Mouse (Mus musculus): ENCODE data around the gene Papola. TPM values are rescaled to one million over a fixed set of nuclear protein-coding genes. Genes with fewer than 3 reads are reported as not detected.

The Papola gene
- polyA plus RNA-seq, 1 experiment from 2014 or later, result 167 TPM

DNA sequence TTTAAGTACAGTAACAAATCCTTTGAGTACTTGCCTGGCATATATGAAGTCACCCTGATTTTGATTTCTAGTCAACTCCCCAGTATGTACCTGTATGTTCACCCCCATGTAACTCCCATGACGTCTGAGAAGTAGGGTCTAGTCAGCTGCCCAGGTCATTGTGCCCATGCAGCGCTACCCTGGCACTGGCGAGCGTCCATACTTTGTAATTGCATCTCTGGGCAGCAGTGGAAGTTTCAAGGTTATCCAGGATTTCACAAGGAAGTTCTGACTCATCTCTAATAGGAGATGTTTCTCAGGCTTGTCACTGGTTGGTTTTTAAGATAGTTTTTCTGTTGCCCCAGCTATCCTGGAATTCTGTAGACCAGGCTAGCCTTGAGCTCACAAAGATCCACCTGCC lies 59.9 kb downstream of the Papola start:
- no peaks in the 10 kb centered on the region for H3K27me3 ChIP-seq (replicated peaks)
- peaks cover 3% of the 10 kb centered on the region; the same call in 1 of the 2 replicates for H3K36me3 ChIP-seq (replicated peaks)
- H3K4me1 ChIP-seq, result no peaks in the 10 kb centered on the region
- no peak overlapping the region for H3K9ac ChIP-seq
- no peak overlapping the region for H3K4me3 ChIP-seq
- no peaks in the 10 kb centered on the region for H3K9me3 ChIP-seq
- ATAC-seq (replicated peaks), result no peak
- 95% methylated on average over 4 of the region's 4 CpGs for WGBS
- no peak overlapping the region for H3K4me2 ChIP-seq
- H3K27ac ChIP-seq, result no peak overlapping the region

DNA sequence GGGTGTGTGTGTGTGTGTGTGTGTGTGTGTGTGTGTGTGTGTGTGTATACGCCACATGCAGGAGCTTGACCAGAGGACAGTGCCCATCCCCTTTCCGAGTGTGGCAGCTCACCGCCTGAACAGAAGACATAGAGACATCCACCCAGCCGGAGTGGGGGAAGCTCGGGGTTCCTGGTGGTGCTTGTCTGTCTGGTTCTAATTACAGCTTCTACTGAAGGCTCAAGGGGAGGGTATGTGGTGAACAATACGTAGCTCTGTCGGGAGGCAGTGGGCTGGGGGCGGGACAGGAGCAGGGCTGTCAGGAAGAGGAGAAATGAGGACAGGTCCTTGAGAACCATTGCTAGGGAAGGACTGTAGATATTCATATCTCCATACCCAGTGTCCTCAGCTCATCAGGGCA lies 64.6 kb downstream of the Papola start:
- no peak overlapping the region for H3K4me3 ChIP-seq
- no peak overlapping the region for H3K9ac ChIP-seq
- no peaks in the 10 kb centered on the region for H3K27me3 ChIP-seq (replicated peaks)
- WGBS, result 56% methylated on average over 8 of the region's 8 CpGs
- no peak for ATAC-seq (replicated peaks)
- H3K4me1 ChIP-seq, result peaks cover 8% of the 10 kb centered on the region
- no peaks in the 10 kb centered on the region for H3K36me3 ChIP-seq (replicated peaks)
- no peak overlapping the region for H3K4me2 ChIP-seq
- H3K27ac ChIP-seq, result no peak overlapping the region
- H3K9me3 ChIP-seq, result no peaks in the 10 kb centered on the region

DNA sequence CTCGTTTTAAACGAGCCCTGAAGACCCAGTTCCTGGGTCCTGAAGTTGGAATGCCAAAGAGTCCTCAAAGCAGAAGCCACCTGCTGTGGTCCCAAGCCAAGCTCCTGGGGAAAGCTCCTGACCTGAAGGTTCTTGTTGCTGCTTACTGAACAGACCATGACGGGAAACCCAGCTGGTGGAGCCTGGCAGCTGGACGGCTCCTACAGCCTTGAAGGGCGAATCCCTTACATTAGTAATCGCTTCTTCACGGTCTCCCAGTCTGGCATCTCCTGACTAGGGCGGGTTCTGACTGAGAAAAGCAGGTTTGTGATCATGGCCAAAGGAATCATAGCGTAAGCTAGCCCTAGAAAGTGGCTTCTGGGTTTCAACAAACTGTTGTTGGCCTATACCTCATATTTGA lies 66.2 kb downstream of the Papola start:
- no peak overlapping the region for H3K4me2 ChIP-seq
- peaks cover 13% of the 10 kb centered on the region for H3K4me1 ChIP-seq
- no peaks in the 10 kb centered on the region for H3K36me3 ChIP-seq (replicated peaks)
- H3K9me3 ChIP-seq, result no peaks in the 10 kb centered on the region
- H3K27me3 ChIP-seq (replicated peaks), result no peaks in the 10 kb centered on the region
- no peak overlapping the region for H3K9ac ChIP-seq
- ATAC-seq (replicated peaks), result no peak
- 66% methylated on average over 9 of the region's 9 CpGs for WGBS
- H3K4me3 ChIP-seq, result no peak overlapping the region
- H3K27ac ChIP-seq, result no peak overlapping the region

DNA sequence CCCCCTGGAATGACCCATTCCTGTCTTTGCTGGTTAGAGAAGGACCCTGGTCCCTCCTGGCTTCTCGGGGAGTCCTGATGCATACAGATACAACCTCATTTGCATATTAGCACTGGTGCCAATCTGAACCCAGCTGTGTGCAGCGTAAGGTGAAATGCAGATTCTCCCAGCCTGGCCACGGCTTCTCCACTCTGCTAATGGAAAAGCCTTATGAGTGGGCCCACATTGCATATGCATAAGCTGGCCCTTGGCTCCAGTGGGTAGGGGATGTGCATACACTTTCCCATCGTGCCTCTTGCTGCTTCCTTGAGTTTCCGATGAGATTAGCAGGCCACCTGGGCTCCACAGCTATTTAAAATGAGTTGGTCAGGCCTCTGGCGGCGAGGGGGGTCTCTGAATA lies 68.3 kb downstream of the Papola start:
- 21% methylated on average over 7 of the region's 7 CpGs for WGBS
- Histone ChIP-seq H3K4me3 (no peak overlapping the region), H3K4me1 (peaks cover 30% of the 10 kb centered on the region), H3K9ac (no peak overlapping the region), H3K27ac (no peak overlapping the region), H3K9me3 (no peaks in the 10 kb centered on the region), H3K4me2 (no peak overlapping the region), H3K27me3 (replicated peaks) (no peaks in the 10 kb centered on the region), H3K36me3 (replicated peaks) (no peaks in the 10 kb centered on the region)
- peak; percentile 29; the same call in 1 of the 2 replicates for ATAC-seq (replicated peaks)

DNA sequence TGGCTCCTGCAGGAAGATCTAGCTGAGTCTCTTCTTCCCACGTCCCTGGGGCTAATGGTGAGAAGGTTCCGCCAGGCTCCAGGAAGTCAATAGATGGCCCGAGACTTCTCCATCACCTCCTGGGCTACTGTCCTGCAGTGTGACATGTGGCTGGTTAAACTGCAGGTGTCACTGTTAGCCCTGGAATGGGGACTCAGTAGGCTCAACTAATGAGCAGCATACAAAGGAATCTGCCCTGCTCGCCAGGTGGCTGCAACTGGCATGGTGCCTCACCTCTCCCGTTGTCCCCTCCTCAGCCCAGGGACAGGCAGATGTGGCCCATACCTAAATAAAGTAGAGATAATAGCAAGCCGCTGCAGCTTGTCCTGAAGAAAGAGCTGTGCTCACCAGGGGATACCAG lies 70.1 kb downstream of the Papola start:
- Histone ChIP-seq H3K9me3 (no peaks in the 10 kb centered on the region), H3K27ac (no peak overlapping the region), H3K4me3 (no peak overlapping the region), H3K27me3 (replicated peaks) (no peaks in the 10 kb centered on the region), H3K9ac (no peak overlapping the region), H3K4me2 (no peak overlapping the region), H3K4me1 (peaks cover 30% of the 10 kb centered on the region), H3K36me3 (replicated peaks) (no peaks in the 10 kb centered on the region)
- 36% methylated on average over 6 of the region's 6 CpGs for WGBS
- ATAC-seq (replicated peaks), result peak; percentile 77

DNA sequence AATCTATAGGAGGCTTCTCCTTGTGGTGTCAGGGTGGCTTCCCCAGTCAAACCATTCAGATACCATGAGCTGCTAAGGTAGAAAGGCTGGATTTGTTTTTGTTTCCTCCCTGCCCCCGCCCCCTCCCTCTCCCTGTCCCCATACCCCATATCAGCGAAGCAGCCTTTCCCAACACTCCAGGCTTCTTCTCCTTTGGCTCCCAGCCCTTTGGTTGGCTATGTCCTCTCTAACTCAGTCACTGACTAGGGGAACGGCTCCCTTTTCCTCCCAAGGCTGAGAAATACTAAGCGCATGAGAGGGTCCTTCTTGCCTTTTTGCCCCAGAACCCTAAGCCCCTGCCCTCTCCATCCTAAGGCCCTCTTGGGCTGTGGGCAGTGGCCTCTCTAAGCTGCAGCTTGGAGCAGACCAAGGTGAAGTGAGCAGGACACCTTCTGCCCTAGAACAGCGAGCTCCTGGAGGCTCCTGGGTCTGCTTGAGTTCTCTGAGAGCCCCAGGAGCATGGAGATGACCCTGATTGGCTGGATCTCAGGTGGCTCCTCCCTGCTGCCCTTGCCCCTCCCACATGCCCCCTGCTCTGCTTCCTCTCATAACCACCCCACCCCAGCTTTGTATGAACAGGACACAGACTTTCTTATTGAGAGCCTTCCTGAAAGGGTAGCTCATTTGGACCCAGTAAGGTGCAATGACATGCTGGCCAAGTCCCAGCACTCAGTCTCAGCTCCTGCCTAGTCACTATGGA lies 73.6 kb downstream of the Papola start:
- Histone ChIP-seq H3K9me3 (no peaks in the 10 kb centered on the region), H3K4me1 (peaks cover 23% of the 10 kb centered on the region; the same call in 1 of the 2 replicates), H3K4me2 (no peak overlapping the region), H3K27ac (no peak overlapping the region), H3K9ac (no peak overlapping the region), H3K36me3 (replicated peaks) (no peaks in the 10 kb centered on the region), H3K4me3 (no peak overlapping the region), H3K27me3 (replicated peaks) (no peaks in the 10 kb centered on the region)
- 85% methylated on average over 5 of the region's 5 CpGs for WGBS
- no peak for ATAC-seq (replicated peaks)

DNA sequence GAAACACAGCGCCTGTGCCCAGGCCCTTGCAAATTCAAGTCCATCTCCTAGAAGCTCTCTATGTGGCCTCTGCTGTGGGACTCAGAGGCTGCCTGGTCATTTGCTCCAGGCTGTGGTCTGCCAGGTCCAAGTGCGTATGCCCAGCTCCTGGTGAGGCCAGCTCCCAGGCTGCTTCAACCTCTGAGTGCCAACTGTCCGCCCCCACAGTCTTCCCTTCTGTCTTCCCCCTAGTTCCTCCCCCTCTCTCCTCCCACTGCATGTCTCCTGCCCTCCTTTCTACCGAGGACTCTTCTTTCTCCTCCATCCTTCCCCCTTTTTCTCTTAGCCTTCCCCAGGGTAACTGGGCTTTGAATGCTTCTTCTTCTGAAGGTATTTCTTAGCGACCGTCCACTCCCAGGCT lies 77.6 kb downstream of the Papola start:
- no peak overlapping the region for H3K9ac ChIP-seq
- no peaks in the 10 kb centered on the region for H3K36me3 ChIP-seq (replicated peaks)
- 0 out of 2 replicates have a peak, but pooled peaks cover 6% of the 10 kb centered on the region for H3K4me1 ChIP-seq
- no peak for ATAC-seq (replicated peaks)
- 55% methylated on average over 6 of the region's 6 CpGs for WGBS
- no peaks in the 10 kb centered on the region; the same call in 1 of the 2 replicates for H3K9me3 ChIP-seq
- H3K27me3 ChIP-seq (replicated peaks), result no peaks in the 10 kb centered on the region; the same call in 1 of the 2 replicates
- no peak overlapping the region for H3K27ac ChIP-seq
- H3K4me3 ChIP-seq, result no peak overlapping the region
- H3K4me2 ChIP-seq, result no peak overlapping the region

DNA sequence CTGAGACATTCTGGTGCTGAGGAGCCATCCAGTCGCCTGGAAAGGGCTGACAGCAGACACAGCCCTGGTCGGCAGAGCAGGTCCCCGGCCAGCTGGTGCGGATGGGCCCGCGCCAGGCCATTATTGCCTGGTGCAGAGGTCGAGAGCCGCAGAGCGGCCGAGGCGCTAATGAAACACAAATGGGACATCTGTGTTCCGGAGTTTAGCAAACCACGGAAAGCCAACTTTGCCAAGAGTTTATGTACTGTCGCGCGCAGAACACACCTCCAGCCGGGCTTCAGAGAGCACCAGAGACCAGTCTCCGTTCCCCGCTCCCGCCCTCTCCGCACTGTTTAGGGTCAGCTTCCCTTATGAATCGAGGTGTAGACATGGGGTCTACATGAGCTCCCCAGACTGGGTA lies 78.1 kb downstream of the Papola start:
- Histone ChIP-seq H3K36me3 (replicated peaks) (no peaks in the 10 kb centered on the region), H3K9me3 (no peaks in the 10 kb centered on the region; the same call in 1 of the 2 replicates), H3K4me2 (no peak overlapping the region), H3K4me1 (0 out of 2 replicates have a peak, but pooled peaks cover 2% of the 10 kb centered on the region), H3K27ac (no peak overlapping the region), H3K4me3 (no peak overlapping the region), H3K27me3 (replicated peaks) (no peaks in the 10 kb centered on the region; the same call in 1 of the 2 replicates), H3K9ac (no peak overlapping the region)
- 82% methylated on average over 22 of the region's 22 CpGs for WGBS
- no peak for ATAC-seq (replicated peaks)

DNA sequence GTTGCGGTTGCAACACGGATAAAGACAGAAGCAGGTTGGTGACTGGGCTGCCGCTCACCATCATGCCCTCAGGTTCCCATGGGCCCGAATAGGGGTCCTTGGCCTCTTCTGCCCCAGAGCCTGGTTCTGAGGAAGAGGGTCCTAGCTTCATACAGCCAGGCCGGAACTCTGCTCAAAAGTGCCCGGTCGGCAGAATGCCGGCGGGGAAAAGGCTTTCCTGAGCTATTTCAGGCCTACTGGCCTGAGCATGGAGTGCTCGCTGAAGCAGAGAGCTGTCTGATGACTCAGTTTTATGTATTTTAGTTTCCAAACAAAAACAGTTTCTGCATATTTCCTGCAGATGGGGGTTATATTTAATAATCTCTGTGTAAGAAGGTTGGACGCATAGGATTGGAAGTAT lies 78.9 kb downstream of the Papola start:
- no peak for ATAC-seq (replicated peaks)
- Histone ChIP-seq H3K27ac (no peak overlapping the region), H3K4me2 (no peak overlapping the region), H3K9me3 (no peaks in the 10 kb centered on the region; the same call in 1 of the 2 replicates), H3K9ac (no peak overlapping the region), H3K4me3 (no peak overlapping the region), H3K4me1 (no peaks in the 10 kb centered on the region), H3K36me3 (replicated peaks) (no peaks in the 10 kb centered on the region), H3K27me3 (replicated peaks) (no peaks in the 10 kb centered on the region; the same call in 1 of the 2 replicates)
- 89% methylated on average over 11 of the region's 11 CpGs for WGBS

DNA sequence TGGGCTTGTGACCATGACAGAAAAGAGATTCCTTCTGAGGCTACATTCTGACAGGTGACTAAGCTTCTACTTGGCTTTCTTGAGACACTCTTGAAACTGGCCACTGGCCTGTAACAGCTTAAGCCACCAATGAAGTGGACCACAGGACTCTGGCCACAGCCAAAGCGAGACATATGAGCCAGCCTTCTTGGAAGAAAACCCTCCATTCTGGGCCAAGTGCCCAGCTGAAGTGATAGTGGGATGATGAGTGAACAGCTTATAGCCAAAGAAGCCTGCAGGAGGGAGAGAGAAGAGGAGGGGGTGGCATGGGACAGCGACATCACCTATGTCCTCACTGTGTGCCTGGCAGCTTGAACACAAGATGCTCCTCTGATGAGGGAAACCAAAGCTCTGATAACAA lies 83.2 kb downstream of the Papola start:
- no peak for ATAC-seq (replicated peaks)
- H3K4me1 ChIP-seq, result no peaks in the 10 kb centered on the region
- H3K27ac ChIP-seq, result no peak overlapping the region
- 86% methylated on average over 2 of the region's 2 CpGs for WGBS
- no peaks in the 10 kb centered on the region; the same call in 1 of the 2 replicates for H3K9me3 ChIP-seq
- H3K4me2 ChIP-seq, result no peak overlapping the region
- no peak overlapping the region for H3K9ac ChIP-seq
- H3K4me3 ChIP-seq, result no peak overlapping the region
- no peaks in the 10 kb centered on the region for H3K36me3 ChIP-seq (replicated peaks)
- H3K27me3 ChIP-seq (replicated peaks), result peaks cover 21% of the 10 kb centered on the region

DNA sequence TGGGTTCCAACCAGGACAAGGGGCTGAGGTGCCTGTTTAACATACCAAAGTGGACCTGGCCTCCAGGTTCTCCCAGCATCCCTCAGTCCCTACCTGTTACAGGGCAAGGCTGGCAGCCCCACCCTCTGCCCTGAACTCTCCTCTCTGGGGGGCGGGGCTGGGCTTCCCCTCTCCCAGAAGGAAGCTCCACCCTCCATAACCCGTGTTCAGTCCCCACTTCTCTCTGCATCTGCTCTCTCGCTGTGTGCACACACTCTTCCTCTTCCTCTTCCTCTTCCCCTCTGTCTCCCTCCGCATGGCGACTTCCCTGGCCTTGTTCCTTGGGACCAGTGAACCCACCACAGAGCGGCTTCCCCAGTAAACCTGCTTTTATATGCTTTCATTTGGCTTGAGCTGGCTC lies 84.7 kb downstream of the Papola start:
- Histone ChIP-seq H3K9ac (no peak overlapping the region), H3K4me2 (no peak overlapping the region), H3K27ac (no peak overlapping the region), H3K9me3 (no peaks in the 10 kb centered on the region; the same call in 1 of the 2 replicates), H3K4me3 (no peak overlapping the region), H3K27me3 (replicated peaks) (peaks cover 26% of the 10 kb centered on the region), H3K4me1 (no peaks in the 10 kb centered on the region), H3K36me3 (replicated peaks) (no peaks in the 10 kb centered on the region)
- no peak for ATAC-seq (replicated peaks)
- WGBS, result 26% methylated on average over 6 of the region's 6 CpGs

DNA sequence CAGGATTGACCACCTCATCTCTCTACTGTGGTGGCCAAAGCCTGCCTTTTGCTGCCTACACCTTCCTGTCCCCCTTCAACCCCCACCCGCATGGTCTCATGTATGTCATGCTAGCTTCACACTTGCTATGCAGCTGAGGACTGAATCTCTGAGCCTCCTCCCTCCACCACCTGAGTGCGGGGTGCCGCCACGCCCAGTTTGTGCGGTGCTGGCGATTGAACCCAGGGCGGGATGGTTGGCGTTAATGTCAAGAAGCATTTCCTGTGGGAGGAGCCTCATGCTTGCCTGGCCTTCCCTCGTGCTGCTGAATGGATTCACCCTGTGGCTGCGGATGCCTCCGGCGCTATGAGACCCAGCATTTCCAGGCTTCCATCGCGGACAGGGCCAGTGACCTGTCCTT lies 85.2 kb downstream of the Papola start:
- Histone ChIP-seq H3K4me1 (0 out of 2 replicates have a peak, but pooled peaks cover 1% of the 10 kb centered on the region), H3K36me3 (replicated peaks) (no peaks in the 10 kb centered on the region), H3K9me3 (no peaks in the 10 kb centered on the region; the same call in 1 of the 2 replicates), H3K9ac (no peak overlapping the region), H3K4me2 (no peak overlapping the region), H3K27me3 (replicated peaks) (peaks cover 26% of the 10 kb centered on the region), H3K4me3 (no peak overlapping the region), H3K27ac (no peak overlapping the region)
- 33% methylated on average over 14 of the region's 14 CpGs for WGBS
- no peak for ATAC-seq (replicated peaks)

DNA sequence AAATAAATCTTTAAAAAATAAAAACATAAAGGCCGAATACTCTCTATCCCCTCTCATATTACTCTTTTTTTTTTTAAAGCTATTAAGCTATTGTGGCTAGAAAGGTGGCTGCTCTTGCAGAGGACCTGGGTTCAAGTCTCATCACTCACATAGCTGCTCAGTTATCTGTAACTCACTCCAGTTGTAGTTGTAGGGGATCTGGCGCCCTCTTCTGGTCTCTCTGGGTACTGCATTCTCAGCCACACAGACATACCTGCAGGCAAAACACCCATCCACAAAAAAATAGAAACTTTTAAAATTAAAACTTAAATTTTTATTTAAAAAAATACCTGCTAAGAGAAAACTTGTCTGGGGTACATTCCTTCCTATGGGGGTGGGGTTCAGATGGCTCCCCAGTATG lies 88.8 kb downstream of the Papola start:
- no peaks in the 10 kb centered on the region for H3K9me3 ChIP-seq
- H3K27ac ChIP-seq, result no peak overlapping the region
- no peak overlapping the region for H3K4me2 ChIP-seq
- H3K36me3 ChIP-seq (replicated peaks), result no peaks in the 10 kb centered on the region
- no peak for ATAC-seq (replicated peaks)
- no peak overlapping the region for H3K9ac ChIP-seq
- no peak overlapping the region for H3K4me3 ChIP-seq
- peaks cover 28% of the 10 kb centered on the region for H3K27me3 ChIP-seq (replicated peaks)
- 48% methylated on average over 2 of the region's 2 CpGs for WGBS
- peaks cover 16% of the 10 kb centered on the region for H3K4me1 ChIP-seq

Data from midbrain, embryonic 15.5 days (tissue).